Mouse (Mus musculus) lung, embryonic 16.5 days (tissue): ENCODE data around the gene Fut1. TPM values are rescaled to one million over a fixed set of nuclear protein-coding genes. Genes with fewer than 3 reads are reported as not detected.

Experiments used
- polyA plus RNA-seq: library from polyadenylated mRNA; unstranded; fragments of >200 nt; fragmentation: Nextera tagmentation; extraction: Ambion mirVana; gene quantifications from 2 replicates; pipeline ENCODE4 v1.2.1, GENCODE M21; 2015

Fut1 gene
- polyA plus RNA-seq, 1 experiment from 2014 or later, result 0.70 TPM

Other genes with a start within 250 kb of the Fut1 start
- gene Lin7b, start 246.7 kb upstream of the Fut1 start, polyA plus RNA-seq, result 0.53 TPM in 2 replicates
- gene Snrnp70, start 221.5 kb upstream of the Fut1 start, polyA plus RNA-seq, result 181 and 191 TPM in 2 replicates
- gene Kcna7, start 211.6 kb upstream of the Fut1 start, polyA plus RNA-seq, result not detected in 2 replicates
- 3.2 and 3.5 TPM in 2 replicates for gene Ntf5, start 203.6 kb upstream of the Fut1 start, polyA plus RNA-seq
- gene Lhb, start 196.5 kb upstream of the Fut1 start, polyA plus RNA-seq, result 2.3 and 3.3 TPM in 2 replicates
- gene Gys1, start 182.4 kb upstream of the Fut1 start, polyA plus RNA-seq, result 53.8 and 54.1 TPM in 2 replicates
- 159 and 160 TPM in 2 replicates for gene Ruvbl2, start 179.2 kb upstream of the Fut1 start, polyA plus RNA-seq
- 4,912 and 5,024 TPM in 2 replicates for gene Ftl1, start 157.4 kb upstream of the Fut1 start, polyA plus RNA-seq
- 135 and 136 TPM in 2 replicates for gene Bax, start 150.4 kb upstream of the Fut1 start, polyA plus RNA-seq
- 0.39 and 0.57 TPM in 2 replicates for gene Tulp2, start 135.4 kb upstream of the Fut1 start, polyA plus RNA-seq
- gene Gm45808, start 130.5 kb upstream of the Fut1 start, polyA plus RNA-seq, result not detected in 2 replicates
- gene Dhdh, start 128.5 kb upstream of the Fut1 start, polyA plus RNA-seq, result 3.6 and 3.7 TPM in 2 replicates
- 254 and 266 TPM in 2 replicates for gene Nucb1, start 106.9 kb upstream of the Fut1 start, polyA plus RNA-seq
- gene Ppp1r15a, start 91.0 kb upstream of the Fut1 start, polyA plus RNA-seq, result 22.4 and 29.0 TPM in 2 replicates
- gene Plekha4, start 91.0 kb upstream of the Fut1 start, polyA plus RNA-seq, result 2.3 and 3.4 TPM in 2 replicates
- 0.72 and 0.84 TPM in 2 replicates for gene Hsd17b14, start 62.4 kb upstream of the Fut1 start, polyA plus RNA-seq
- 59.5 and 60.0 TPM in 2 replicates for gene Bcat2, start 47.1 kb upstream of the Fut1 start, polyA plus RNA-seq
- 0.16 and 0.91 TPM in 2 replicates for gene Fgf21, start 1.8 kb upstream of the Fut1 start, polyA plus RNA-seq
- 0.16 and 0.21 TPM in 2 replicates for gene Izumo1, start 4.5 kb downstream of the Fut1 start, polyA plus RNA-seq
- 16.1 and 16.4 TPM in 2 replicates for gene Rasip1, start 10.2 kb downstream of the Fut1 start, polyA plus RNA-seq
- 10.6 and 11.5 TPM in 2 replicates for gene Mamstr, start 22.7 kb downstream of the Fut1 start, polyA plus RNA-seq
- gene Fut2, start 49.1 kb downstream of the Fut1 start, polyA plus RNA-seq, result 0.60 and 0.70 TPM in 2 replicates
- 0.95 and 1.8 TPM in 2 replicates for gene Ntn5, start 66.7 kb downstream of the Fut1 start, polyA plus RNA-seq
- 0.74 and 0.84 TPM in 2 replicates for gene Sec1, start 77.1 kb downstream of the Fut1 start, polyA plus RNA-seq
- 2.3 and 3.3 TPM in 2 replicates for gene Car11, start 82.6 kb downstream of the Fut1 start, polyA plus RNA-seq
- 1.5 and 1.7 TPM in 2 replicates for gene Dbp, start 87.8 kb downstream of the Fut1 start, polyA plus RNA-seq
- gene Rpl18, start 98.2 kb downstream of the Fut1 start, polyA plus RNA-seq, result 984 and 1,005 TPM in 2 replicates
- 28.9 TPM in 2 replicates for gene Sphk2, start 100.7 kb downstream of the Fut1 start, polyA plus RNA-seq
- gene Fam83e, start 103.9 kb downstream of the Fut1 start, polyA plus RNA-seq, result 2.0 and 2.1 TPM in 2 replicates
- gene Spaca4, start 108.5 kb downstream of the Fut1 start, polyA plus RNA-seq, result not detected in 2 replicates
- 0.72 and 1.0 TPM in 2 replicates for gene Lmtk3, start 166.4 kb downstream of the Fut1 start, polyA plus RNA-seq
- gene Sult2b1, start 167.4 kb downstream of the Fut1 start, polyA plus RNA-seq, result 6.6 and 7.9 TPM in 2 replicates
- 108 and 112 TPM in 2 replicates for gene Cyth2, start 197.3 kb downstream of the Fut1 start, polyA plus RNA-seq
- 0.68 and 1.3 TPM in 2 replicates for gene Kcnj14, start 207.5 kb downstream of the Fut1 start, polyA plus RNA-seq
- 50.0 and 51.4 TPM in 2 replicates for gene Grwd1, start 213.7 kb downstream of the Fut1 start, polyA plus RNA-seq